Mouse (Mus musculus) lung, postnatal 14 days (tissue): ENCODE results near the gene Maz.
A peak's percentile ranks its signal among the peaks of the same experiment; 100 is the strongest.

ENCODE experiments used
- DNase-seq: peaks from one replicate; pipeline ENCODE4 v3.0.0; 2021

Maz gene

DNA sequence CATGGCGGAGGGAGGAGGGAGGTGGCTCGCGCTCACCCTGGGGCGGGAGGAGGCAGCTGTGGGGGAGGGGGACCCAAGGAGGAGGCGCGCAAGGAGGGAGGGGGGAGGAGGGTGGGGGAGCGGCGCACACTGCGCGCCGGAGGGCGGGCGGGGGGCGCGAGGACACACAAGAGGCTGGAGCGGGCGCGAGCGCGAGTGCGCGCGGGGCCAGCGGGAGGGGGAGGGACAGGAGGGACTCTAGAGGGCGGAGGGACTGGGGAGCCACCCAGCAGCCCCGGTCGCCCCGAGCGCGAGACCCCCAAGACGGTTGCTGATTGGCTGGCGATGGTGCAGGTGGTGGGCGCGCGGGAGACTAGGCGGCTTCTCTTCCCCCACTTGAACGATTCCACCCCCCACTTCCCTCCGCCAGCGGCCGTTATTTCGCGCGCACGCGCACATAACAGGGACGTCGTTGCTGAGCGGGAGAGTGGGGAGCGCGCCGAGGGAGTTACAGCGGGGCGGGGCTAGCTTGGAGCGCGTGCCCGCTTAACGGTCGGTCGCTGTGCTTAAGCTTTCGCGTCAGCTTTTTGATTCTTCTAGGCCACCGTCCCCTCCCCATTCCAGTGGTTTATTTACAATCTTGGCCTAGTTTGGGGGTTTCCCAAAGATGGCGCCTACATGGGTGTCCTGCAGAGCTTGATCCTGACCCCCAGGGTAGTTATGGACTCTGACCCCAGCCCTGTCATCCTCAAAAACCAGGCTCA is at the start of gene Maz:
Gene Maz (minus strand): TSS at position 54 of the 743 bp plus-strand sequence.
- DNase-seq = peak; percentile 99

DNA sequence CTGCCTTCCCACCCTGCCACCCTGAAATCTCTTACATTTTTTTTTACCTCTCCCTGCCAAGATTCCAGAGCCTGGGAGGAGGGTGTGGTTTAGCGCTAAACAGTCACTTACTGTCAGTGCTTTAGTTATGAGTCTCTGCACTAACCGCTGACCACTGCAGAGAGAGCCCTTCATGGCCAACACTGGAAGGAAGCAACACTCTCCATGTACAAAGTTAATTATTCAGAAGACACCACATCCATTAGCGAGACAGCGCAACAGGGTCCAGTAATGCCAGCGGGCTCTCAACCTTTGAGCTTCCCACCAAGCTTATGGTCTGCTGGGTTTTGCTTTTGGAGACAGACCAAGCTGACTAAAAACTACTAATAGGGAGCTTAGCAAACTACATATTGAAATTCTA is 49.4 kb upstream of the Maz start:
- DNase-seq = no peak

DNA sequence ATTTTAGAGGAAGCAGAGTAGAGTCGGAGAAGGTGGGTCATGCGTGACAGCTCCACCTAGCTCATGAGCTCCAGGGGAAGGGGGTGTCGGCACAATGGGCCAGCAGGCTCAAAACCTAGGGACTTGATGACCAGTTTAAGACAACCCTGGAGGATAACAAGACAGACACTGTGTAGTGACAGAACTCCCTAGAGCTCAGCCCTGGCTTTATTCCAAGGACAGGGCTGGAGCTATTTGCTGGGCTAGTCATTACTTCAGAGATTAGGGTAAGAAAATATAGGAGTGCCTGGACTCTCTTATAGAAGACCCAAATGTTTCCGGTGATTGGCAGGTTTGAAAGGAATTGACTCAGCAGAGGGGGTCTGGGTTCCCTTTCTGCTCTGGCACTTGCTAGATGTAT is 46.4 kb upstream of the Maz start:
- no peak for DNase-seq

DNA sequence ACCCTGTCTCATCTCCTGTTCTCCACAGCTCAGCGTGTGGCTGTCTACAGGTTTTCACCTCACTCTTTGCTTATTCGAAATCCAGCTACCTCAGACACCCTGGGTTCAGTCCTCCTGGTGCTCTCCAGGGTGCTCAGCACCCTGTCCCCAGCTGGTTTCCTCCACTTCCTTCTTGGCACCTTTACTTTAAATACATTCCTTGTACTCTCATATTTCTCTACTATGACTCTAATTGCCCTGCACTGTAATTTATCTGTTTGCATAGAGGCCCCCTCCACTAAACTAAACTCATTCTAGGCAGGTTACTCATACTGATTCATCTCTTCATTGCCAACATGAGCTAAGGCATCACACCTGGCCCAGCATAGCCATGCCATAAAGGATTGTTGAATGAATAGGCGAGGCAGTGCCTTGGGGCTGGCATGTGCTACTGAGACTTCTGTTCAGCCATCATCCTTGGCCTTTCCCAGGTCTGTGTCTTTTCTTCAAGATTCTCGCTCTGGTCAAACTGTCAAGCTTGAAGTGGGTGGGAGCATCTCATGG is 44.1 kb upstream of the Maz start:
- no peak for DNase-seq

DNA sequence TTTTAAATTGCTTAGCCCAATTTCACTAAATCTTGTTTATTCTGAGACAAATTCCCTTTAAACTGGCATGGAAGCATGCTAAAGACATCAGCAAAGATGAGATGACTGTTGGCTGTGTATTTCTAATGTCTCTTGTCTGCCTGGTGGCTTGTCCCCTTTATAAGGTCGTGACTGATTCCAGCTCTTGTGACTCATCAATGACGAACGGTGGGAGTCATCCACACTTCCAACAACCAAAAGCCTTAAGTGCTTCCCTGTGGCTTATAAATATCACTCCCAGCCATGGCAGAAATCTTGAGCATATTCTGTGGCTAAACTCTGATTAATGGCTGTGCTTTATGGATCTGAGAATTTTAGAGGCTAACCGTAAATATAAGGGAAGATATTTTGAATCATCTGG is 39.5 kb upstream of the Maz start:
- DNase-seq = no peak

DNA sequence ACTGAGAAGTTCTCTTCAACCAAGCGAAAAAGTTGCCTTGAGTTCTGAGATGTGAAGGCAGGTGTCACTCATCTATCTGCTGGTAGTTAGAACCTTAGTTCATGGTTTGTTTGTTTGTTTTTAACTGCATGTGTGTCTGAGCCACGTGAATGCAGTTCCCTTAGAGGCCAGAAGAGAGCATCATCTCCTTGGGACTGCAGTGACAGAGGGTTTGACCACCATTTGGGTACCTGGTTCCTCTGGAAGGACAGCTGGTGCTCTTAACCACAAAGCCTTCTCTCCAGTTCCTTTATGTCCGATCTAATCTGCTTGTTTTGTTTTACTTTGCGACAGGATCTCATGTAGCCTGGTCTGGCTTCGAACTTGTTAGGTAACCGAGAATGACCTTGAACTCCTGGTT is 38.7 kb upstream of the Maz start:
- DNase-seq = no peak

DNA sequence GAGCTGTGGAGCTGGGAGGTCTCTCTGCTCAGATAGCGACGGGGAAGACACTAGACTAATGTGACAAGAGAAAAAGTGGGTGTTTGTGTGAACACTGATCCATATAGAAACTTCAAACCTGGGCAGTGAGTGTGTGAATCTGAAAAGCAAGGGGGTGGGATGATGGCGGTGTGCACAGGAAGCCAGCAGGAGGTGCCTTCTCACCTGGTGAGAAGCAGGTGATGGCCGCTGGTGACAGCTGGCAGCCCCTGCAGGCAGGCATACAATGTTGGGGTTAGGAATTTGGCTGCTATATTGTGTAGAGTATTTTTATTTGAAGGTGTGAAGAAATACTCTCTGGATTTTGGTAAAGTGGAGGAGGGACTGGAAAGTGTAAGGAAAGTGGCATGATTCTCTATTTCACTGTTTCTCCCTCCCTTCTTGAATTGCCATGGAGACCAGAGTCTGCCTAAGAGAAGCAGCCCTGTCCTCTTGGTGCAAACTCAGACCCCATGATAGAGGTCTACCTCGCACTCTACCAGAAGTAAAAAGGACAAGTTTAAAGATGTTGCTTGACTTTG is 28.3 kb upstream of the Maz start:
- no peak for DNase-seq

DNA sequence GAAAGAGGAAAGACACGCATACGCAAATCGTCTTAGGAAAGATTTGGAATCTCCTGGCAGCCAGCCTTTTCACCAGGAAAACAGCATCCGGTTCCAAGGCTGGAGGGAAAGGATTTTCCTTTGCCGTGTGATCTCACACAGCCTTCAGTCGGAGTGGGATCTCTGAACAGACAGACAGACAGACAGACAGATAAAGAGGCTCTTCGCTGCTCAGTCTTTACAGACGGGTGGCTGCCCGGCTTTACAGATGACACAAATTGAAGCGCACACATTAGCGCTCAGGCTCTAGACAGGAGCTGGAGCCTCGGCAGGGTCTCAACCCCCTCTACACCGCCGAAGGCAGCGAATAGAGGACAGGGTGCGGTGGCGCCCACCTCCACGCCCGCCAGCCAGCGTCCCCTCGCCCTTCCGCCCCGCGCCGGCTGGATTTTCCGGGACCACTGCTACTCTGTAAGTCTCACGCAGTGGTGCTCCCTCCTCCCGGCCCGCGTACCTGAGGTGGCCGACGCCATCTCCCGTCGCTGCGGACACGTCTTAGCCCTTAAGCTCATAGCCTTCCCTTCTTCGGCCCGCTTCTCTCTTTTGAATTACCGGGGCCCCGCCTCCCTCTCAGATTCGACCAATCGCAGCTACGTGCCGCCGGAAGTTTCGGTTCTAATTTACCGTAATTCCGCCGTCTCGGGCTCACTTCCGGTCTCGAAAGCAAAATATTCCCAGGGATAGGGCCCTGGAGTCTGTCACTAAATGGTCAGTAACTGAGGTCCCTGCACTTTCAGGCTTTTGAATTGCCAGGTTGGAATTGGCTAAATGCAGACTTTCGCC is 15.2 kb upstream of the Maz start, which contains the start of gene Kif22:
Gene Kif22 (minus strand): TSS at position 621 of the 822 bp plus-strand sequence.
- peak; percentile 93 for DNase-seq

DNA sequence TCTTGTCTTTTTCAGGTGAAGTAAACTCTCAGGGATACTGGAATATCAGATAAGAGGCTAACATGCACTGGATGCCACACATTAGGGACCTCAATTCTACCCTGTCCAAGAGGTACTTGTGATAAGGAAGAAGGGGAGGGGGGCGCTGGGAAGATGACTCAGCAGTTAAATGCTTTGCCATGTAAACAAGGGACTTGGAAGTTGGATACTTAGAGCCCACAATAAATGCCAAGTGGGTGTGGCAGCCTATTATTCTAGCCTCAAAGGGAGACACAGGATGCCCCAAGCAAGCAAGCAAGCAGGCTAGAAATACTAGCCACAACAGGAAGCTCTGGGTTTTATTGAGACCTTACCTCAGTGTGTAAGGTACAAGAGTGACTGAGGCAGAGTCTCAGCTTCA is 4.4 kb upstream of the Maz start:
- no peak for DNase-seq

DNA sequence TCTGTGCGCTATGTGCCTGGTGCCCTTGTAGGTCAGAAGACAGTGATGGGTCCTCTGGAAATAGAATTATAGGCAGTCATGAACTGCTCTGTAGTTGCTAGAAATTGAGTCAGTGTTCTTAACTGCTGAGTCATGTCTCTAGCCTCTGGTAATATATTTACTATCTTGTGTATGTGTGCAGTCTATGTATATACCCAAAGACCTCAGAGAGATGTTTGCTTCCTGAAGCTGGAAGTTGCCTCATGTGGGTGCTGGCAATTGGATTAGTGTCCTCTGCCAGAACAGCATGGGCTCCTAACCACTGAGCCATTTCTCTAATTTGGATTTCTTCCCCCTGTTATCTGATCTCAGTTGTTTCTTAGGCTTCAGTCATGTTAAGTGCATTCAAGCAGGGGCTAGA is 3.3 kb upstream of the Maz start:
- DNase-seq = no peak

DNA sequence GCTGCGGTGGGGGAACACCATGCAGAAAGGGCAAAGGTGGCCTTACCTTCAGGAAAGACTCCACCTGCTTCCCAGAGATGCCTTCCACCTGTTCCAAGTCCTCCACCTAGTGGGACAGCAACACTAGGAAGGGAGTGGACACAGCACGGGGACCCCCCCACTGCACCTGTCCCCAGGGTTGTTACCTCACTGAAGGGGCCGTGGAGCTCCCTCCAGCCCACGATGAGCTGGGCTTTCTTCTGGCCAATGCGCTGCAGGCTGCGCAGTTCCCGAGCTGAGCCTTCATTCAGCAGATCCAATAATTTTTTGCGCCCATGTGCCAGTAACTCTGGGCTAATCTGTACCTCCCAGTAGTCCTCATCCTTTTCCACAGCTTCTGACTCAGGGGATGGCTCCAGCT is 1.0 kb upstream of the Maz start:
- no peak for DNase-seq

DNA sequence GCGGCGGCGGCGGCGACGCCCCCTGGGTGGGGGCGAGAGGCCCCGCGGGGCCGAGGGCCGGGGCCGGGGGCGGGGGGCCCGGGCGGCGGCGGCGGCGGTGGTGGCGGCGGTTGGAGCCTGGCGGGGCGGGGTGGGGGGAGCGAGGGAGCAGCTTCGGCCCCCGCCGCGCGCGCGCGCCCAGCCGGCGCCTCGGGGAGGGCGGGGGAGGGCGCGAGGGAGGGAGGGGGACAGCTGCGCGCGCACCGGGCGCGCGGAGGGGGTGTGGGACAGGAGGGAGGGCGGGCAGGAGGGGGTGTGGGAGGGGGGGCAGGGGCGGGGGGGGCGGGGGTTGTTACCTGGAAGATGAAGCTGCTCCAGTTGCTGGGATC is 237 bp downstream of the Maz start:
- DNase-seq = no peak

DNA sequence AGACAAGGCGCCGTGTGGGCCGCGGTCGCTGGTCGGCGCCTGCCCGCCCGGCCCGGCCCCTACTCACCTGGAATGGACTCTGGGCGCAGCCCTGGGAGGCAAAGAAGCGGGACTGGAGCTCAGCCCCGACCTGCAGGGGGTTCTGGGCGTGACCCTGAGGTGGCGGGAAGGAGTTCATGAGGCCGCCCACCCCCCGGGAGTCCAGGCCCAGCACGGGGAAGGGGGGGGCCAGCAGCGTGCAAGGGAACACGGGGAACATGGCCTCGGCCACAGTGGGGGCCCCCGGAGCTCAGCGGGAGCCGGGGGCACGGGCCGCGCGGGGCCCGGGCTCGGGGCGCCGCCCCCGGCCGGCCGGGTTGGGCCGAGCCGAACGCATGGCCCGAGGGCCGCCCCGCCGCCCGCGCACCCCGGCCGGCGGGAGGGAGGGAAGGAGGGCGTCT is 656 bp downstream of the Maz start:
- DNase-seq = peak; percentile 64

DNA sequence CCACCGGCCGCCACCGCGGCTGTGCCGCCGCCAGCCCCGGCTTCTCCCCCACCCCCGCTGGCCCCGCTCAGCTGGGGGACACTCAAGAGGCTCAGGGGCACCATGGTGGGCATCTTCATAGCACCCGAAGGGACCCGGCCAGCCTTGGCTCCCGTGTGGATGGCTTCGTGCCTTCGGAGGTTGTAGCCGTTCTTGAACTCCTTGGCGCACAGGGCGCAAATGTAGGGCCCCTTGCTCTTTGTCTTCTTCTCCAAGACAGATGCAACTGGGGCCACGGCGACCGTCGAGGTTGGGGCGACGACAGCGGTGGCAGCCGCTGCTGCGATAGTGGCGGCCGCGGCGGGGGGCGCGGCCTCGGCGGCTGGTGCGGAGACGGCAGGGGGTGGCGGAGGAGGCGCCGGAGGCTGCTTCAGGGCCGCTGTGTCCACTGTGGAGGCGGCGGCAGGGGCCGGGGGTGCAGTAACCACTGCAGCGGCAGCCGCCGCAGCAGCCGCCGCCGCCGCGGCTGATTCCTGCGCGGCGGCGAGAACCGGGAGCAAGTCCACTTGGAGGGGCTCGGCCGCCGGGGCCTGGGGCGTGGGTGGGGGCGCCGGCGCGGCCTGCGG is 1.2 kb downstream of the Maz start:
- peak; percentile 52 for DNase-seq

DNA sequence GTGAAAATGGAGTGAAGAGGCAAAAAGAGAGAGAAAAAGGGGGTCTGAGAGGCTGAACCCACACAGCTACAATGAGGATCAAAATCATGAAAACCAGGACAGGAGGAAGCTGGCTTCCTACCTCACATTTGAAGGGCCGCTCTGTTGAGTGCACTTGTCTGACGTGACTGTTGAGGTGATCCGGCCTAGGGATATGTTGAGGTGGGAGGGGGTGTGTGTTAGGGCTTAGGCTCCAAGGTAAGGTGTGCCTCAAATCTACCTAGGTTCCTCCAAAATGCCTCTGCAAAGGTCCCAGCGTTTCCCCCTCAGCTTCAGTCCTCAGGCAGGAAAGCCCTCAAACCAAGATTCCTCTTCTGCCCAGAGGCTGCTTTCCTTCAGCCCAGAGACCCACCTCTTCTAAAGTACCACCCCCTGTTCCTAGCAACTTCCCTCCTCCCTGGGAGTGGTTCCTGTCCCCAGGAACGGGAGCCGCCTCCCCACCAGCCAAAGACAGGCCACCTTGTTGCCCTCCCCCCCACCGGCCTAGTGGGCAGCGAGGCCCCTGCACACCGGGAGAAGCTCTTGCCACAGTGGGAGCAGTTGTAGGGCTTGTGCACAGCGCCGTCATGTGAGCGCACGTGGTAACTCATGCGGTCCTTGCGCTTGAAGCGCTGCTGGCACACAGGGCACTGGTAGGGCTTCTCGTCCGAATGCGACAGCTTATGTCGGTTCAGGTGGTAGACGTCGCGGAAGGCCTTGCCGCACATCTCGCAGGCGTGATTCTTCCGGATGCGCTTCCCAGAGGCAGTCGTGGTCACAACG is 1.9 kb downstream of the Maz start:
- peak; percentile 82 for DNase-seq

DNA sequence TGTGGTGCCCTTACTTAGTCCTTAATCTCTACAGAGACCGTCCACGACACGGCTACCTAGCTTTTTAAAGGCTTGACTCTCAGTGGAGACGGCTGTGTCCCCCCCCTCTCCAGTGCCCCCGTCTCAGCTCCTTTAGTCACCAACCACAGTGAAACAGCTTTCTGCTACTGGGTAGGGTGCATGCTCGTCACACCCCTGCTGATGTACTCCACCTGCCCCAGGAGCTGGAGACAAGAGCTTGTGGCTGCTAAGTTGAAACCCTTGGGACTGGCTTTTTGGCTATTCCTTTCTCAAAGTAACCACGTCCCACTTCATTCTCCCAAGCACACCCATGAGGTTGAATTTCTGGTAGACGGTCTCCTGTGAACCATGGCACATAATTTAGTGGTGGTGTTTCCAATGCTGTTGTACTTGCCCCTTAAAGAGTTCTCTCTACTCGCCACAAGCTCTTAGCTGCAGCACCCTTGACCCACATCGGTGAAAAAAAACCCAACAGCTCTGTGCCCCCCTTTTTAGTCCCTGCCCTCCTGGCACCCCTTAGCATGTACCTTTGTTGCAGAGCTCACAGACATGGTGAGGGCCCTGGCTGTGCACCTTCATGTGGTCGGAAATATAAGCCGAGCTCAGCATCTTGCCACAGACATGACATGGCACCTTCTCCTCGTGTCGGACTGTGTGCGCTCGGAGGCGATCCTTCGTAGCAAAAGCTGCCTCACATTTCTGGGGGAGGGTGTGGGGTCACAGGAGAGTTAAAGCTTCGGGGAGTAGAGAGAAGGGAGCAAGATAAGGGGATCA is 2.7 kb downstream of the Maz start:
- DNase-seq = no peak

DNA sequence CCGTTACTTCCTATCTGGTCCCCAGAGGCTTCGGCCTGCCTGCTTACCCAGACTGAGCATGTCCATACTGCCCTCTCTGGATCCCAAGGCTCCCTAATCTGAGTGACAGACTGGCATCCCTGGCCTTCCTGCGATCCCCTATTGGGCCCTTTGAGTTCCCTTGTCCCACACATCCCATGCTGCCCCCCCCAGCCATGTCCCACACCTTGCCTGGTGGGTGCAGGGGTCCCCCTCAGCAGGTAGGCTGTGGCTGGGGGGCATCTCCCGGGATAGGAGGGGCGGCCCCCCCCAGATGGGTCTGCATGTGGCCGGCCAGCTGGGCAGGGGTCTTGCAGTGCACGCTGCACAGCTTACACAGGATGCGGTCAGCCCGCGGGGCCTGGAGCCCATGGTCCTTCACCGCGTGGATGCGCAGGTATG is 3.6 kb downstream of the Maz start:
- no peak for DNase-seq

DNA sequence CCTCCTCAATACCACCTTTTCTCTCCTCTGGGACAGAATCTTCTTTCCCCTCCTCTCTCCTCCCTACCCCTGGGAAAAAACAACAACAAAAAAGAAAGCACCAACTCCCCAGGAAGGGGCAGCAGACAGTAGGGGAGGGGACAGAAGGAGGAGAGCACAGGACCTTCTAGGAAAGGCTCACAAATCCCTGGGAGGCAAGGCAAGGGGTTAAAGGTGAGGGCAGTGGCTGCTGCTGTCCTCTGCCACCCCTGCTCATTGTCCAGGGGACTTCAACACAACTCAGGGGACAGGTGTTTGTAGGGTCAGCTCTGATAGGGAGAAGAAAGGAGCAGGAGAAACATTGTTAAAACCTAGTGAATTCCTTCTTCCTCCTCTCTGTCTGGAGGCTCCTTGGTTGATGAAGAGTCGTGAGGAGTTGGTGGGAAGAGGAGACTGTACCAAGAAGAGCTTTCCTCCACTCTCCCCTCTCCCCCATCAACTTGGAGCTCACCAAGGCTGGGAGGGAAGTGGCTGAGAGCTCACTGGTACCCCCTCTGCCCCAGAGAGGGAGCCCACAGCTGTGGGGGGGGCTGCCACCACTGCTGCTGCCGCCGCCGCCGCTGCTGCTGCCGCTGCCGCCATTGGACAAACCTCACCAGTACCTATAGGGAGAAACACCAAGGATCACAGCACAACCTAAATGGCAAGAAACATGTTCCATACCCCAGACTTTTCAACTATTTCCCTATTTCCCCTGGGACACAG is 4.1 kb downstream of the Maz start:
- no peak for DNase-seq

DNA sequence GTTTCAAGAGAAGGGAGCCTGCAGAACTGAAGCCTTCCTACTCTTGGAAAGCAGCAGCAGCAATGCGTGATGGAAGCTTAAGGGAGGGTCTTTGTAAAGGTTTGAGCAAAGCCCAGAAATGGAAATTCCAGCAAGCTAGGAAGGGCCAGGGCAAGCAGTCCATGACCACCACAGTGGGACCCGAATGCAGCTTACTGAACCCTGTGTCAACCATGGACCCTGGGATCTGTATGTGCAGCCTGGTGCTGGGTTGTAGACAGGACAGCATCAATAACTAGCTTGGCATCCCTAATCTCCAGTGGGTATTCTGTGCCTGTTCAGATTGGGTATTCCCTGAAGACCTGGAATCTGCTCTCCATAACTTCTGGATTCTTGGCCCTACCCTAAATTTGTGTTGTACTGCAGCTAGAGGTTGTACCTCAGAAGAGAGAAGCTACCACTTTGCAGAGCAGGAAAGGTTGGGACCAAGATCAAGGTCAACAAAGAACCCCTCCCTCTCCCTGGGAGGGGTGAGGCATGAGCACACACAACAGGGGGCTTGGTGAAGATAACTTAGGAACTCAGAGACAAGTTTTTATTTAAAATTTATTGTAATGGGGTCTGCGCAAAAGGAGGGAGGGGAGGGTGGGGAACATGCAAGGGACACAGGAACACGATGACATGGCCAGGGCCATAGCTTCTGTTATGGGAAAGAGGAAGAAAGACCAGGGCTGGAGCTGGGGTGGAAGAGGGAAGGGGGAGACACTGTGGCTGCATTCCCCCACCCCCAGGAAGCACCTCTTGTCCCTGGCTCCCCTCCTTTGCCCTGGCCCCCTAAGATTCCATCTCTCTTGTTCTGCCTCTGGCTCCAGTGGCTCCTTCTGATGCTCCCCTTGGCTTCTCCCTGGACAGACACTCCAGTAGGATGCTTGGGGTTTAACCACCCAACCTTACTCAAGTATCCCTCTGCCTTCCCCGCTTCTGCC is 5.0 kb downstream of the Maz start:
- no peak for DNase-seq
